Mouse (Mus musculus) limb, embryonic 12.5 days (tissue): ENCODE measurements at regions not wholly inside any gene's neighbourhood (a gene's known extent, or its start where the extent isn't known, plus 50 kb on each side); places are given as distances from the start of the nearest gene placed in this dataset.

ENCODE experiments used
- ATAC-seq: fragments of 200-750 bp; cut with Nextera tagmentation; 2 replicates; pipeline ENCODE4 v1.8.0; 2017; ENCODE audit warnings: low read depth, moderate TSS enrichment; ENCODE audit not compliant: insufficient number of reproducible peaks, insufficient read depth, low FRiP score, low TSS enrichment
- H3K27ac ChIP-seq: fragments of 300-500 bp; sonication (generic); 2 replicates; pipeline ENCODE4 v1.5.1; 2016; ENCODE audit warnings: mild to moderate bottlenecking, moderate library complexity
- H3K27me3 ChIP-seq: fragments of 300-500 bp; sonication (generic); 2 replicates; pipeline ENCODE4 v1.6.1; 2016; ENCODE audit warnings: mild to moderate bottlenecking, moderate library complexity
- H3K36me3 ChIP-seq: fragments of 300-500 bp; sonication (generic); 2 replicates; pipeline ENCODE4 v1.6.1; 2016; ENCODE audit warnings: mild to moderate bottlenecking, moderate library complexity
- H3K4me1 ChIP-seq: fragments of 300-500 bp; sonication (generic); replicated peaks from 2 replicates; pipeline ENCODE4 v1.6.1; 2016
- H3K4me2 ChIP-seq: fragments of 300-500 bp; sonication (generic); 2 replicates; pipeline ENCODE4 v1.6.1; 2016; ENCODE audit warnings: mild to moderate bottlenecking, moderate library complexity
- H3K4me3 ChIP-seq: fragments of 300-500 bp; sonication (generic); replicated peaks from 2 replicates; pipeline ENCODE4 v1.5.1; 2016; ENCODE audit warnings: mild to moderate bottlenecking
- H3K9ac ChIP-seq: fragments of 300-500 bp; sonication (generic); replicated peaks from 2 replicates; pipeline ENCODE4 v1.6.1; 2016; ENCODE audit warnings: mild to moderate bottlenecking, moderate library complexity
- H3K9me3 ChIP-seq: fragments of 300-500 bp; sonication (generic); 2 replicates; pipeline ENCODE4 v1.6.1; 2016; ENCODE audit warnings: mild to moderate bottlenecking, moderate library complexity
- WGBS: fragments of 180-500 bp; shearing (Covaris S2); methylation state at CpG from one replicate; pipeline ENCODE4 v1.1.7; 2016; 5-methylcytosine and 5-hydroxymethylcytosine counted together

DNA sequence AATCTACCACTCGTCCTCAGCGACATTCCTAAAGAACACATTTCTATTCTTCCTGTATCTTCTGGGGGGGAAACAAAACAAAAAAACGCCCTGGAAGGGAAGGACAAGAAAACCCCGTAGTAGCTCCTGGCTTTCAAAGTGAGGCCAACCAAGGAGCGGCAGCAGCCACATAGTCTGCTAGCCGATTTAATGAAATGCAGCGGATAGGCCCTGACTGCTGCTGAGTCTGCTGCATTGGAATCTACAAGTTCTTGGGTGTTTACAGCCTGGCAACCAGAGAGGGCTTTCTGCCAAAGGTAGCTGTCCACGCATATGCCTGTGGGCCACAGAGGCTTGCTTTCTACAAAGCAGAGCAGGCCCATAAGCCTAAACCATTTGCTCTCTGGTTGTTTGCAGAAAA, 146.0 kb downstream of the Gm45692 start:
- H3K4me1 ChIP-seq = peaks cover 52% of the 10 kb centered on the region
- no peak overlapping the region for H3K4me3 ChIP-seq
- peak overlapping the region; percentile 62 for H3K27ac ChIP-seq
- no peaks in the 10 kb centered on the region for H3K9me3 ChIP-seq
- no peaks in the 10 kb centered on the region for H3K36me3 ChIP-seq
- peak overlapping the region; percentile 28; the same call in 1 of the 2 replicates for H3K4me2 ChIP-seq
- 11% methylated on average over 8 of the region's 8 CpGs for WGBS
- H3K9ac ChIP-seq = no peak overlapping the region; the same call in 1 of the 2 replicates
- 0 out of 2 replicates have a peak, but pooled peaks have one; percentile 24 for ATAC-seq
- peaks cover 5% of the 10 kb centered on the region; the same call in 1 of the 2 replicates for H3K27me3 ChIP-seq

DNA sequence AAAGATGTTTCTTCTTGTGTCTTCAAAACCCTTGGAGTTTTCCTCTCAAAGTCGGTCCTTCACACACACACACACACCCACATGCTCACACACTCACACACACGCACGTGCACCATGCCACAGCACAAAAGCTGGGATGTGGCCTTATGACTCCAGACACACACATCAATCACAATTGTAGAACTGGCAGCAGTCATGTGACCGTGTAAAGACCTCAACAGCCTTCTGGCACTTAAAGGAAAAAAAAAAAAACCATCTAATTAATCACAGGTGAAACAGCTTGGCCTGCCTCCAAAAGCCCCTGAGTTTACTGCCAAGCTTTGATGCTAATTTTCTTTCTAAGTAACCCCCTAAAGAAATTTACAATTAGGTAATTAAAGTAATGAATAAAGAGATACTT, 147.1 kb downstream of the Gm45692 start:
- Histone ChIP-seq H3K9me3 (no peaks in the 10 kb centered on the region), H3K4me1 (peaks cover 53% of the 10 kb centered on the region), H3K9ac (no peak overlapping the region), H3K4me2 (peak overlapping the region; percentile 28), H3K36me3 (no peaks in the 10 kb centered on the region), H3K4me3 (no peak overlapping the region), H3K27ac (peak overlapping the region; percentile 62), H3K27me3 (peaks cover 5% of the 10 kb centered on the region; the same call in 1 of the 2 replicates)
- 2% methylated on average over 4 of the region's 4 CpGs for WGBS
- ATAC-seq = peak; percentile 67; the same call in 1 of the 2 replicates

DNA sequence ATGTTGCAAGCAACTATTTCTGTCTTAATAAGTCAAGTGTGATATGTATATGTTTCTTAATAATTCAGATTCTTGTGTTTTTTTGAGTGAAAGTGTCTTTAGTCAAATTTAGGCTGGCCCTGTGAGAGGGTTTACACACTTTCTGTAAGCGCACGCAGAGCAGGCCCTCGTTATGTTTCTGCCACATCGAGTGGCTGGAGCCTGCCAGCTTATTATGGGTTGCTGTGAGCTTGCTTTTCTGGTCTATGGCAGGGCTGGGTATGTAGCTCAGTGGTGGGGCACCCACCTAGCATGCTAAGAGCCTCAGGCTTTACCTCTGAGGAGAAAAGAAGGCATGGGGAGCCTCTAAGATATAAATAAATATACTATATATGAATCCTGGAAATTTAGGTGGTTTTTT, 148.2 kb downstream of the Gm45692 start:
- Histone ChIP-seq H3K4me3 (no peak overlapping the region), H3K27me3 (peaks cover 7% of the 10 kb centered on the region; the same call in 1 of the 2 replicates), H3K9me3 (no peaks in the 10 kb centered on the region), H3K9ac (no peak overlapping the region), H3K36me3 (no peaks in the 10 kb centered on the region), H3K27ac (0 out of 2 replicates have a peak overlapping the region, but pooled peaks have one; percentile 53), H3K4me1 (peaks cover 57% of the 10 kb centered on the region), H3K4me2 (peak overlapping the region; percentile 28)
- 14% methylated on average over 4 of the region's 4 CpGs for WGBS
- ATAC-seq = no peak

DNA sequence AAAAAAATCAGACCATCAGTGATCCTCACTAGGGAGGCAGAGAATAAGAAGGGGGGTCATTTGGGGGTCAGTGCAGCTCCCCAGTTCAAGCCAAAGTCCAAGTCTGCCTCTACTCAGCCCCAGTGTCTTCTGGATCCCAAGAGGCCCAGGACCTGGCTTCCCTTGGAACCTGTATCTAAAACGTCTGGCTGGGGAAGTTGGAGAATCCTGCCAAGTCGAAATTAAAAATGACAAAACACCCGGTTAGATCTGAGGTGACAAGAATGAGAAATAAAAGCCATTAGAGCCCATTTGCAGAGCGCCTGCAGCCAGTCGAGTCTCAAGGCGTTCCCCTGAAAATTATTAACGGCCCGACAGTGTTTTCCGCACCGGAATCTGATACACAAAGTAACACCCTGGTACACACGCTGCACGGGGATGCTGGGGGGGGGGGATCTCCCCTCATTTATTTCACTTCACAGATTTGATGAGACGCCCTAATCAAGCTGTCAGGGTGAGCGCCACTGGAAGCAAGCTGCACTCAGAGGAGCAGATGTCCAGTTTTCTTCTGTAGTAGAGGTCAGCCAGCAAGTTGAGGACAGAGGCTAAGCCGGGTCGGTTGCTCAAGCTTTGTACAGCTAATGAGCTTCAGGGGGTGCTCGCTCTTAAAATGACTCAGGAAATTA, 149.5 kb downstream of the Gm45692 start:
- H3K27me3 ChIP-seq = peaks cover 16% of the 10 kb centered on the region
- H3K27ac ChIP-seq = peak overlapping the region; percentile 62
- 0 out of 2 replicates have a peak overlapping the region, but pooled peaks have one; percentile 1 for H3K4me3 ChIP-seq
- H3K36me3 ChIP-seq = no peaks in the 10 kb centered on the region
- ATAC-seq = no peak
- H3K9ac ChIP-seq = no peak overlapping the region
- peak overlapping the region; percentile 28 for H3K4me2 ChIP-seq
- 7% methylated on average over 17 of the region's 17 CpGs for WGBS
- peaks cover 70% of the 10 kb centered on the region for H3K4me1 ChIP-seq
- no peaks in the 10 kb centered on the region for H3K9me3 ChIP-seq

DNA sequence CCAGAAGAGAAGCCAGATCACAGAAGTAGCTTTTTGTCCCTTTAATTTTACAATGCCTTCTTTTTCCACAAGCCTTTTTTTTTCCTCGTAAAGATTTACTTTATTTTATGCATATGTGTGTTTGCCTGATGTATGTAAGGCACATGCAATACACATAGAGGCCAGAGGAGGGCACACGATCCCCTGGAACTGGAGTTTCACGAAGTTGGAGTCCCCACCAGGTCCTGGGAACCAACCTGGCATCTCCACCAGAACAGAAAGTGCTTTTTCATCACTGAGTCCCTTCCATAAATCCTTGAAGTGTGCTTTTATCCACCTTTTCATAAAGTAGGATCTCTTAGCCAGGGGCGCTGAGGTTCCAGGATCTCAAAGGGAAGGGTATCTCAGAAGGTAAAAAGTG, 152.8 kb downstream of the Gm45692 start:
- Histone ChIP-seq H3K27me3 (peaks cover 24% of the 10 kb centered on the region), H3K27ac (no peak overlapping the region), H3K4me1 (peaks cover 60% of the 10 kb centered on the region), H3K36me3 (no peaks in the 10 kb centered on the region), H3K9ac (no peak overlapping the region), H3K9me3 (no peaks in the 10 kb centered on the region), H3K4me3 (no peak overlapping the region), H3K4me2 (no peak overlapping the region)
- ATAC-seq = no peak
- 33% methylated on average over 4 of the region's 4 CpGs for WGBS

DNA sequence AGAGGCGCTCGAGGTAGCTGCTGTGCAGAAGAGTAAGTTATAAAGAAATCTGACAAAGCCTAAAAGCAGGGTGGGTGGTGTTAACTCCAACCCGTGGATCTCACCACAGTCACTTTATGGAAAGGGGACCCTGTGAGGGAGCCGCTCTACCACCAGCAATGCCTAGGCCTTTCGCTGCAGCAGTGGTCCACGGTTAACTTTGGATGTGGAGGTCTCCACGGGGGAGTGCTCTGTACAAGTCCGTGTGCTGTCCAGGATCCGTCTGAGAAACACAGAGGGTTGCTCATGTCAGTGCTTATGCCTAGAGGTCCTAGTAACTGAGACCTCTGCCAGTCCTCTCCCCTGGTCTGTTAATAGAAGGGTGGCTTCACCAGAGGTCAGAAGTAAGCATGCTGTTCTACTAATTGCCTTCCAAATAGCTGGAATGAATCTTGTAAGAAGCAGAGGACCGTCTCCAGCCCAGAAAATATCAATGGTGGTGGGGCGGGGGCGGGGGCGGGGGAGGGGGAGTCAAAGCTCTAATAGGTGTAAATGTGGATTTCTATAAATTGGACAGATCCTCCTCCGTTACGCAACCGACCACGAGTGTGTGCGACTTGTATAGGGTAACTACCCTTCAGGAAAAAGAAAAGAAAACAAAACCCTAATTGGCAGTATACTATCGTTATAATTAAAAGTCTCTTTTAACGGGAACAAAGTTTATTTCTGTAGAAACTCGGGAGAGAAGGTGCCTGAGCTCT, 153.5 kb downstream of the Gm45692 start:
- no peak for ATAC-seq
- Histone ChIP-seq H3K9ac (0 out of 2 replicates have a peak overlapping the region, but pooled peaks have one; percentile 5), H3K36me3 (no peaks in the 10 kb centered on the region), H3K4me2 (peak overlapping the region; percentile 42), H3K9me3 (no peaks in the 10 kb centered on the region), H3K4me1 (peaks cover 53% of the 10 kb centered on the region), H3K27me3 (peaks cover 24% of the 10 kb centered on the region), H3K27ac (no peak overlapping the region), H3K4me3 (no peak overlapping the region)
- WGBS = 37% methylated on average over 21 of the region's 21 CpGs

DNA sequence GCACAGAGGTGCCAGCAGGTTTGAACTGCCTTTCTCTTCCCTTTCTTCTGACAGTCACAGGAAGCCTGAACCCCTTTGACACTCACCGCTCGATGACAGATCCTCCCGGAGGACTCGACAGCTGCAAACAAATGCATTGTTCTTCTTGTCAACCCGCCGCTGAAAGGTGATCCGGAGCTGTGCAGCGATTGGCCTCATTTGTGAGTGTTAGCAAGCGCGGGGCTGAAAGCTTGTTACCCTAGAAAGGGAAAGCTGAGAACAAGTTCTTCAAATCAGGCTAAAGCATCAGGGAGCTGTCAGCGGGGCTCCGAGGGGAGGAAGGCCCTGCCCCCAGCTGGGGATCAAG, 154.1 kb downstream of the Gm45692 start:
- no peak overlapping the region for H3K4me3 ChIP-seq
- ATAC-seq = 0 out of 2 replicates have a peak, but pooled peaks have one; percentile 23
- H3K9me3 ChIP-seq = no peaks in the 10 kb centered on the region
- peaks cover 24% of the 10 kb centered on the region for H3K27me3 ChIP-seq
- 5% methylated on average over 12 of the region's 12 CpGs for WGBS
- H3K4me2 ChIP-seq = peak overlapping the region; percentile 42
- H3K27ac ChIP-seq = no peak overlapping the region
- peak overlapping the region; percentile 5; the same call in 1 of the 2 replicates for H3K9ac ChIP-seq
- H3K4me1 ChIP-seq = peaks cover 48% of the 10 kb centered on the region
- no peaks in the 10 kb centered on the region for H3K36me3 ChIP-seq

DNA sequence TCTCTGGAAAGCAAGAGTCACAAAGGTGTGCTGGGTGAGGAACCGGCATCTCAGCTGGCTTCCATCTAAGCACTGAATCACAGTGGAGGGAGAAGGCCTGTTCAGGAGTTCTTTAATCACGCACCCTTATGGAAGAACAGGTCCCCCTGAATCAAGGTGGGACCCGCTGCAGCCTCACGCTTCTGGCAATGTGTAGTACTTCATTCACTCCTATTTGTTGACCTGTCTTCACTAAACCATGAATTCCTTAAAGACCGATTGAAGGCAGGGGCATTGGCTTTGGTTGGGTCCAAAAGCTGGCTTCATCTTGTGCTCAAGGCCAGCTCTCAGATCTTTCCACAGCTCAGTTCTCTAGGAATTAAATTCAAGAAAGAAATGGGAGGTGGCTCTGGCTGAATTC, 154.5 kb downstream of the Gm45692 start:
- Histone ChIP-seq H3K9ac (peak overlapping the region; percentile 5; the same call in 1 of the 2 replicates), H3K4me3 (no peak overlapping the region), H3K4me1 (peaks cover 44% of the 10 kb centered on the region), H3K9me3 (no peaks in the 10 kb centered on the region), H3K27me3 (peaks cover 23% of the 10 kb centered on the region), H3K36me3 (no peaks in the 10 kb centered on the region), H3K27ac (no peak overlapping the region), H3K4me2 (peak overlapping the region; percentile 42)
- ATAC-seq = no peak
- 52% methylated on average over 5 of the region's 5 CpGs for WGBS

DNA sequence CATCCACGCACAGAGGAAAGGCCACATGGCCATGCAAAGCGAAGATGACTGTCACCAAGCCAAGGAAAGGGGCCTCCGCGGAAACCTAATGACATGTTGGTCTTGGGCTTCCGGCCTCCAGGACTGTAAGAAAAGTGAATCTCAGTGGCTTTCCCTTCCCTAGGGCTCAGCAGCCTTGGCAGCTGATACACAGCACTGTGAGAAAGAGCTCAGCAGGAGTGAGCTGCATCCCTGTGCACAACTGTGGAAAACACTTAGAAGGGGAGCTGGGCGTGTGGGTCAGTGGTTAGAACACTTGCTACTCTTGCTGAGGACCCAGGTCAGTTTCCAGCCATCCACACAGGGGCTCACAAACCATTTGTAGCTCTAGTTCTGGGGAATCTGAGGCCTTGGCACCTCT, 155.1 kb downstream of the Gm45692 start:
- Histone ChIP-seq H3K4me2 (no peak overlapping the region), H3K9me3 (no peaks in the 10 kb centered on the region), H3K27me3 (peaks cover 19% of the 10 kb centered on the region), H3K9ac (no peak overlapping the region), H3K4me3 (no peak overlapping the region), H3K4me1 (peaks cover 37% of the 10 kb centered on the region), H3K27ac (no peak overlapping the region), H3K36me3 (no peaks in the 10 kb centered on the region)
- WGBS = 94% methylated on average over 6 of the region's 6 CpGs
- ATAC-seq = no peak

DNA sequence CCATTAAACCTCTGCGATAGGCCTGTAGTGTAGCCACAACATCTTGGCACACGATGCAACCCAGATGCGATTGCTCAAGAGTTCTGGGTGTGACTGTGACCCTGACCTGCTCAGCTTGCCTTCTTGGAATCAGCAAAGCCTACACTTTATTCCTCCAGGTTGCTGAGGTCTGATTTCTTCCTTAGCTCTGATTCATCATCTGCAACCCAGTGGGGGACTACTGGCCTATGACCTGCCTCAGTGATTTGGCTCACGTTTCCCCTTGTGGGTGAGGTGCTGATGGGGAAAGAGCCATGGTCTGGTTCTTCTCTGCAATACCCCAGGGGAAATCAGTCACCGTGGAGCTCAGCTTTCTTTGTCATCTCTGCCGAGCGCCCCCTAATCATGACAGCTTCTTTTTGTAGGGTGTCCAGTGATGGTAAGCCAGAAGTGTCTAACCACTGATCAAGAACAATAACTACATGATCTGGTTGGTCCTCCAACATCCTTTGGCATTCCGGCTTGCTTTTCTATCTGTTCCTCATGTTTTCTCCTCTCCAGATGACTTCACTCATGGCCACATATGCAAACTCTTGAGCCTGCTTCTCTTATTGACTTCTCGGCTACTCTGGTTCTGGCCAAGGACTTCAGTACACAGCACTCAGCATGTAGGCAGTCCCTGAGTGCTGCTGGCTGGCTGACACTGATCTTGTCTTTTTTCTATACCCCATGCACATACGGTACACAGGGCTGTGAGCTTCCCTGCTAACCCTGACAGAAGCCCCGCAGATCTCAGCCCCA, 163.0 kb downstream of the Gm45692 start:
- Histone ChIP-seq H3K9me3 (0 out of 2 replicates have a peak, but pooled peaks cover 4% of the 10 kb centered on the region), H3K27me3 (no peaks in the 10 kb centered on the region), H3K9ac (no peak overlapping the region), H3K4me3 (no peak overlapping the region), H3K4me2 (no peak overlapping the region), H3K4me1 (peaks cover 20% of the 10 kb centered on the region), H3K27ac (no peak overlapping the region), H3K36me3 (no peaks in the 10 kb centered on the region)
- 74% methylated on average over 11 of the region's 11 CpGs for WGBS
- no peak for ATAC-seq

DNA sequence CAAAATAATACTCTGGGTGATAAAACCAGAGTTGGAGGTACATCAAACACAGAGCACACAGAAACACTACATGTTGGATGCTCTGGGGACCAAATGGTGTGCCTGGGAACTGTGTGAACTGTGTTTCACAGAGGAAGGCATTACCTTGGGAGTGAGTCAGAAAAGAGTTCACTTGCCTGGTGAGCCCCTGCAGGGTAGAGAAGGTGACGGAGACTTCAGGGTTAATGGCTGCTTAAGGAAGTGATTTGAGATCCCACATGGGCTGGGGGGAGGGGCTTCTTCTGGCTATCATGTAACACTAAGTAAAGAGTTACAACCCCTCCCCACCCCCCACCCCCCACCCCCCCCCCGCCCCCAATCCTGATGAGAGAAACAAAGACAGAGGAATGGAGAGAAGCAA, 164.6 kb downstream of the Gm45692 start:
- Histone ChIP-seq H3K36me3 (no peaks in the 10 kb centered on the region), H3K27ac (no peak overlapping the region), H3K4me1 (peaks cover 26% of the 10 kb centered on the region), H3K27me3 (no peaks in the 10 kb centered on the region), H3K4me3 (no peak overlapping the region), H3K9ac (no peak overlapping the region), H3K9me3 (0 out of 2 replicates have a peak, but pooled peaks cover 4% of the 10 kb centered on the region), H3K4me2 (no peak overlapping the region)
- ATAC-seq = peak; percentile 59; the same call in 1 of the 2 replicates
- 24% methylated on average over 2 of the region's 2 CpGs for WGBS
